In genomic region chr5:136882788-136883439, GRCm38 (mm10) we compare ENCODE assay signal across 8 mouse cellular contexts. TPM values are rescaled to one million over a fixed set of nuclear protein-coding genes. Genes with fewer than 3 reads are reported as not detected.
DNase-seq lines count a peak whose midpoint lies in the region; ATAC-seq and TF ChIP-seq lines count a peak whose summit lies in the region.

Gene Col26a1, minus strand, starts transcription at chr5:136883209.

- TF ChIP-seq CTCF in kidney, postnatal 0 days (IDR thresholded peaks at IDR 0.05; ENCODE audit: low read depth): no peak

- under 1% methylated on average over 44 of the region's 44 CpGs for WGBS in kidney, postnatal 0 days
- 2% methylated on average over 43 of the region's 44 CpGs for WGBS in forebrain, embryonic 16.5 days

- no peaks in the 10 kb centered on the region for H3K27me3 ChIP-seq in kidney, postnatal 0 days (ENCODE audit: insufficient read depth, low read length)
- peaks cover 20% of the 10 kb centered on the region for H3K27me3 ChIP-seq in forebrain, embryonic 16.5 days (replicated peaks; ENCODE audit: control insufficient read depth, insufficient read depth, low read length)
- peaks cover 9% of the 10 kb centered on the region for H3K27me3 ChIP-seq in myocyte (ENCODE audit: control insufficient read depth, insufficient read depth, insufficient read length)

- H3K36me3 ChIP-seq in kidney, postnatal 0 days (ENCODE audit: insufficient read depth, low read length): no peaks in the 10 kb centered on the region
- no peaks in the 10 kb centered on the region for H3K36me3 ChIP-seq in forebrain, embryonic 16.5 days (ENCODE audit: control insufficient read depth, insufficient read depth)
- no peaks in the 10 kb centered on the region for H3K36me3 ChIP-seq in myocyte (ENCODE audit: control insufficient read depth, insufficient read depth)

- DNase-seq in kidney, postnatal 0 days (ENCODE audit: low spot score): no peak
- DNase-seq in kidney, postnatal 25 days: no peak
- peak; percentile 64 for DNase-seq in embryo, embryonic 10 days (ENCODE audit: low spot score)
- DNase-seq in kidney, postnatal 14 days: peak; percentile 31
- DNase-seq in urinary bladder, postnatal 36 days (ENCODE audit: low spot score in 2 of 2): no peak
- DNase-seq in urinary bladder, adult 2 months (ENCODE audit: low spot score): no peak

- peak within 1 kb of the TSS; percentile 37; the same call in 1 of the 2 replicates for H3K27ac ChIP-seq in kidney, postnatal 0 days
- no peak within 1 kb of the TSS for H3K27ac ChIP-seq in forebrain, embryonic 16.5 days (ENCODE audit: low read length)

- H3ac ChIP-seq in myocyte (ENCODE audit: control insufficient read depth, insufficient read length): no peak within 1 kb of the TSS

- peak within 1 kb of the TSS; percentile 63 for H3K9ac ChIP-seq in kidney, postnatal 0 days (ENCODE audit: low read depth, low read length)
- H3K9ac ChIP-seq in forebrain, embryonic 16.5 days (replicated peaks; ENCODE audit: low read depth, low read length): peak within 1 kb of the TSS; percentile 60

- peaks cover 15% of the 10 kb centered on the region for H3K4me1 ChIP-seq in kidney, postnatal 0 days (replicated peaks; ENCODE audit: insufficient read depth, low read length)
- H3K4me1 ChIP-seq in forebrain, embryonic 16.5 days (replicated peaks; ENCODE audit: control insufficient read depth, insufficient read depth, low read length): peaks cover 17% of the 10 kb centered on the region

- H3K4me3 ChIP-seq in kidney, postnatal 0 days (replicated peaks; ENCODE audit: low read depth, low read length): peak within 1 kb of the TSS; percentile 38
- peak within 1 kb of the TSS; percentile 56 for H3K4me3 ChIP-seq in forebrain, embryonic 16.5 days (replicated peaks; ENCODE audit: low read length)
- H3K4me3 ChIP-seq in myocyte: no peak within 1 kb of the TSS

- peak; percentile 31 for ATAC-seq in kidney, postnatal 0 days (replicated peaks; ENCODE audit: low FRiP score, low read depth)
- peak; percentile 62; the same call in 1 of the 2 replicates for ATAC-seq in forebrain, embryonic 16.5 days

- H3K4me2 ChIP-seq in kidney, postnatal 0 days (ENCODE audit: low read length): peak within 1 kb of the TSS; percentile 69
- H3K4me2 ChIP-seq in forebrain, embryonic 16.5 days (ENCODE audit: low read length): peak within 1 kb of the TSS; percentile 78
- peak within 1 kb of the TSS; percentile 5 for H3K4me2 ChIP-seq in myocyte (ENCODE audit: low read depth)

- no peaks in the 10 kb centered on the region for H3K79me2 ChIP-seq in myocyte (ENCODE audit: control insufficient read depth, insufficient read depth)

- TF ChIP-seq POLR2A in myocyte (IDR thresholded peaks at IDR 0.05; ENCODE audit: insufficient read length, low read depth): no peak

- no peaks in the 10 kb centered on the region for H3K9me3 ChIP-seq in kidney, postnatal 0 days (replicated peaks; ENCODE audit: low read length)
- H3K9me3 ChIP-seq in forebrain, embryonic 16.5 days (ENCODE audit: control insufficient read depth, low read length): no peaks in the 10 kb centered on the region

TF ChIP-seq in myocyte, 11 proteins besides CTCF, POLR2A, EP300 and RAD21:
- TF ChIP-seq MYOG (IDR thresholded peaks at IDR 0.05; ENCODE audit: control insufficient read depth in 1 of 3, insufficient read depth in 1 of 3, insufficient read length in 2 of 3, low read depth in 2 of 3): no peak
- TF ChIP-seq SRF (IDR thresholded peaks at IDR 0.05; ENCODE audit: control insufficient read depth, insufficient read length, low read depth): no peak
- no peak for TF ChIP-seq E2F4 (IDR thresholded peaks at IDR 0.05; ENCODE audit: insufficient read depth)
- TF ChIP-seq REST (IDR thresholded peaks at IDR 0.05; ENCODE audit: insufficient read depth, insufficient read length): no peak
- TF ChIP-seq TCF3 (IDR thresholded peaks at IDR 0.05; ENCODE audit: insufficient read length, low read depth): no peak
- no peak for TF ChIP-seq TCF12 (IDR thresholded peaks at IDR 0.05; ENCODE audit: insufficient read depth, poor library complexity, severe bottlenecking)
- TF ChIP-seq MYOD1 (IDR thresholded peaks at IDR 0.05; ENCODE audit: control insufficient read depth in 1 of 3, insufficient read length in 2 of 3, low read depth in 2 of 3): no peak
- TF ChIP-seq MAX (IDR thresholded peaks at IDR 0.05; ENCODE audit: low read depth): no peak

RNA-seq across cellular contexts. Expression of gene Col26a1, which starts in this region (rescaled TPM):
- polyA plus RNA-seq in kidney, postnatal 0 days (2015; fragmentation: Nextera tagmentation; extraction: Ambion mirVana): 39.1 and 47.1 TPM in 2 replicates
- 13.9 and 16.7 TPM in 2 replicates for polyA plus RNA-seq in forebrain, embryonic 16.5 days (2015; fragmentation: Nextera tagmentation; extraction: Ambion mirVana)
- polyA plus RNA-seq in myocyte (2012; fragmentation: generic; extraction: Trizol): 1.00 TPM
- polyA plus RNA-seq in urinary bladder, adult 2 months (2012; rRNA removed): 0.15 and 0.48 TPM in 2 replicates

Comparison
In these comparisons a context has a peak if more than half of its experiments do, and no peak if none do; other contexts are left out.
1. DNase-seq: peak in embryo, embryonic 10 days (single experiment) and kidney, postnatal 14 days (single experiment); none in kidney, postnatal 0 days (single experiment), kidney, postnatal 25 days (0 of 2), urinary bladder, postnatal 36 days (0 of 2) and urinary bladder, adult 2 months (single experiment).
2. H3K4me2 ChIP-seq: peak in every context shown above with its lines; median percentile 78 in forebrain, embryonic 16.5 days; 69 in kidney, postnatal 0 days; 5 in myocyte.